Mouse (Mus musculus) heart, embryonic 16.5 days (tissue): Measurements from ENCODE around the gene Gulp1. TPM values are rescaled to one million over a fixed set of nuclear protein-coding genes. Genes with fewer than 3 reads are reported as not detected.

Experiments used
- ATAC-seq: fragments of 200-750 bp; cut with Nextera tagmentation; replicated peaks from 2 replicates; pipeline ENCODE4 v1.8.0; 2017; ENCODE audit warnings: moderate number of reproducible peaks; ENCODE audit not compliant: insufficient read depth, low FRiP score; ENCODE audit errors: extremely low read depth
- H3K27ac ChIP-seq: fragments of 300-500 bp; sonication (generic); 2 replicates; pipeline ENCODE4 v1.5.1; 2014; ENCODE audit warnings: mild to moderate bottlenecking, low read length, control low read depth, moderate library complexity
- H3K27me3 ChIP-seq: fragments of 300-500 bp; sonication (generic); 2 replicates; pipeline ENCODE4 v1.6.1; 2014; ENCODE audit warnings: low read length, mixed read lengths; ENCODE audit not compliant: control insufficient read depth, insufficient read depth
- H3K36me3 ChIP-seq: fragments of 300-500 bp; sonication (generic); 2 replicates; pipeline ENCODE4 v1.6.1; 2014; ENCODE audit not compliant: control insufficient read depth, insufficient read depth
- H3K4me1 ChIP-seq: fragments of 300-500 bp; sonication (generic); 2 replicates; pipeline ENCODE4 v1.6.1; 2014; ENCODE audit warnings: low read length, mixed read lengths; ENCODE audit not compliant: control insufficient read depth, insufficient read depth
- H3K4me2 ChIP-seq: fragments of 300-500 bp; sonication (generic); 2 replicates; pipeline ENCODE4 v1.6.1; 2014; ENCODE audit warnings: low read depth, mild to moderate bottlenecking, control low read depth, low read length
- H3K4me3 ChIP-seq: fragments of 300-500 bp; sonication (generic); 2 replicates; pipeline ENCODE4 v1.5.1; 2014; ENCODE audit warnings: mild to moderate bottlenecking, control low read depth, low read length
- H3K9ac ChIP-seq: fragments of 300-500 bp; sonication (generic); 2 replicates; pipeline ENCODE4 v1.6.1; 2014; ENCODE audit warnings: low read length, control low read depth
- H3K9me3 ChIP-seq: fragments of 300-500 bp; sonication (generic); replicated peaks from 2 replicates; pipeline ENCODE4 v1.6.1; 2016; ENCODE audit warnings: low read length; ENCODE audit not compliant: control insufficient read depth
- WGBS: fragments of 180-500 bp; shearing (Covaris S2); extraction: QIAGEN DNeasy Blood & Tissue Kit; methylation state at CpG from one replicate; pipeline ENCODE4 v1.1.7; 2014; 5-methylcytosine and 5-hydroxymethylcytosine counted together
- polyA plus RNA-seq: library from polyadenylated mRNA; unstranded; fragments of >200 nt; fragmentation: Nextera tagmentation; extraction: Ambion mirVana; gene quantifications from 2 replicates; pipeline ENCODE4 v1.2.1, GENCODE M21; 2015

Gulp1 gene
- polyA plus RNA-seq, 1 experiment from 2014 or later: 10.3 TPM

- WGBS: 70% methylated on average over 4 of the region's 4 CpGs
- Histone ChIP-seq H3K27me3 (no peaks in the 10 kb centered on the region), H3K9me3 (no peaks in the 10 kb centered on the region), H3K4me2 (no peak overlapping the region), H3K36me3 (no peaks in the 10 kb centered on the region), H3K9ac (no peak overlapping the region), H3K4me1 (no peaks in the 10 kb centered on the region), H3K4me3 (no peak overlapping the region), H3K27ac (no peak overlapping the region)
- ATAC-seq: no peak
These were observed 252.5 kb downstream of the Gulp1 start for GRCm38 (mm10) chr1:44803594-44804372.

- Histone ChIP-seq H3K9ac (no peak overlapping the region), H3K27me3 (no peaks in the 10 kb centered on the region), H3K27ac (no peak overlapping the region), H3K9me3 (no peaks in the 10 kb centered on the region), H3K4me3 (no peak overlapping the region), H3K36me3 (no peaks in the 10 kb centered on the region), H3K4me1 (no peaks in the 10 kb centered on the region), H3K4me2 (no peak overlapping the region)
- ATAC-seq: no peak
These were observed 255.1 kb downstream of the Gulp1 start for GRCm38 (mm10) chr1:44806368-44806767.

- ATAC-seq: no peak
- Histone ChIP-seq H3K4me2 (no peak overlapping the region), H3K27me3 (no peaks in the 10 kb centered on the region), H3K4me1 (no peaks in the 10 kb centered on the region), H3K9ac (no peak overlapping the region), H3K4me3 (no peak overlapping the region), H3K27ac (no peak overlapping the region), H3K36me3 (no peaks in the 10 kb centered on the region), H3K9me3 (no peaks in the 10 kb centered on the region)
- WGBS: 59% methylated on average over 2 of the region's 2 CpGs
These were observed 259.0 kb downstream of the Gulp1 start for GRCm38 (mm10) chr1:44810336-44810735.

- H3K4me1 ChIP-seq: no peaks in the 10 kb centered on the region
These were observed 282.6 kb downstream of the Gulp1 start for GRCm38 (mm10) chr1:44833934-44834333.

More at GRCm38 (mm10) chr1:44833934-44834333, 282.6 kb downstream of the Gulp1 start:
- H3K36me3 ChIP-seq: no peaks in the 10 kb centered on the region
- no peak overlapping the region for H3K27ac ChIP-seq
- no peaks in the 10 kb centered on the region for H3K27me3 ChIP-seq
- ATAC-seq: no peak
- no peak overlapping the region for H3K4me2 ChIP-seq
- WGBS: 64% methylated on average over 4 of the region's 4 CpGs
- H3K4me3 ChIP-seq: no peak overlapping the region
- no peaks in the 10 kb centered on the region for H3K9me3 ChIP-seq
- no peak overlapping the region for H3K9ac ChIP-seq
